Mouse (Mus musculus) left cerebral cortex, postnatal 36 days (tissue): ENCODE measurements around the gene D930048N14Rik. TPM values are rescaled to one million over a fixed set of nuclear protein-coding genes. Genes with fewer than 3 reads are reported as not detected.
"Not testable (repeated sequence)": the region's sequence is repeated elsewhere in the genome, so short reads cannot be mapped to it uniquely, and the experiment has no call there.

ENCODE experiments used
- DNase-seq, 2 experiments: peaks; one replicate each; pipeline ENCODE4 v3.0.0; 2021 to 2022; ENCODE audit warnings: low spot score in 2 of 2, mixed read lengths in 1 of 2
- intact Hi-C: fragments of 180-260 bp; cut with DNase I; formaldehyde crosslinking; loops from one replicate; pipeline ENCODE4 v1.15.1; 2025
- total RNA-seq, 2 experiments: library from RNA; stranded (reverse); gene quantifications; 2 replicates each; pipeline ENCODE4 v1.2.3; 2021

Gene D930048N14Rik
- total RNA-seq, 2 experiments from 2014 or later: 0.81 to 1.6 TPM

- intact Hi-C loops: no loop called here
- no peak for DNase-seq
These were observed 25.4 kb upstream of the D930048N14Rik start for GRCm38 (mm10) chr11:51625187-51625820.

GRCm38 (mm10) chr11:51627425-51627824 is 23.3 kb upstream of the D930048N14Rik start:
- DNase-seq: peak in 1 of 2 experiments; percentile 44
- intact Hi-C loops: no loop called here

- intact Hi-C loops: no loop called here
- DNase-seq: no peak
These were observed 22.8 kb upstream of the D930048N14Rik start for GRCm38 (mm10) chr11:51627907-51628306.

- peak; percentile 64 to 72 for DNase-seq
- intact Hi-C loops: no loop called here
These were observed 21.0 kb upstream of the D930048N14Rik start for GRCm38 (mm10) chr11:51629651-51630314.

GRCm38 (mm10) chr11:51632130-51632753 is 18.5 kb upstream of the D930048N14Rik start:
- intact Hi-C loops: no loop called here
- no peak for DNase-seq

GRCm38 (mm10) chr11:51633200-51633599 is 17.6 kb upstream of the D930048N14Rik start:
- DNase-seq, intact Hi-C loops: not testable (repeated sequence)

- no peak for DNase-seq
- intact Hi-C loops: no loop called here
These were observed 17.0 kb upstream of the D930048N14Rik start for GRCm38 (mm10) chr11:51633721-51634120.

GRCm38 (mm10) chr11:51635127-51635524 is 15.6 kb upstream of the D930048N14Rik start:
- intact Hi-C loops: loop anchor here (5.0 kb wide), 1 partner anchor 52 kb away; the partner anchor contains the start of gene 0610009B22Rik
- DNase-seq: no peak

- intact Hi-C loops: loop anchor here (5.0 kb wide), 1 partner anchor 52 kb away; the partner anchor contains the start of gene 0610009B22Rik
- DNase-seq: peak; percentile 95 to 97
These were observed 15.0 kb upstream of the D930048N14Rik start, which contains the start of gene Rmnd5b for GRCm38 (mm10) chr11:51635525-51636322. Rmnd5b (minus strand) TSS chr11:51635896.

- intact Hi-C loops: loop anchor here (5.0 kb wide), 1 partner anchor 51 kb away; the partner anchor contains the start of gene 0610009B22Rik
- peak in 1 of 2 experiments; percentile 52 for DNase-seq
These were observed 14.4 kb upstream of the D930048N14Rik start for GRCm38 (mm10) chr11:51636323-51636684.

GRCm38 (mm10) chr11:51637971-51638414 is 12.8 kb upstream of the D930048N14Rik start:
- intact Hi-C loops: loop anchor here (5.0 kb wide), 1 partner anchor 49 kb away; the partner anchor contains the start of gene 0610009B22Rik
- no peak for DNase-seq

- DNase-seq: no peak
- intact Hi-C loops: loop anchor here (5.0 kb wide), 1 partner anchor 49 kb away; the partner anchor contains the start of gene 0610009B22Rik
These were observed 12.3 kb upstream of the D930048N14Rik start for GRCm38 (mm10) chr11:51638497-51638896.

- intact Hi-C loops: no loop called here
- no peak for DNase-seq
These were observed 10.0 kb upstream of the D930048N14Rik start for GRCm38 (mm10) chr11:51640748-51641147.

GRCm38 (mm10) chr11:51643202-51643601 is 7.6 kb upstream of the D930048N14Rik start:
- DNase-seq: no peak
- intact Hi-C loops: no loop called here

- DNase-seq: no peak
- intact Hi-C loops: no loop called here
These were observed 7.0 kb upstream of the D930048N14Rik start for GRCm38 (mm10) chr11:51643761-51644160.

- no peak for DNase-seq
- intact Hi-C loops: no loop called here
These were observed 6.5 kb upstream of the D930048N14Rik start for GRCm38 (mm10) chr11:51644217-51644616.

GRCm38 (mm10) chr11:51645293-51645692 is 5.5 kb upstream of the D930048N14Rik start:
- intact Hi-C loops: no loop called here
- no peak for DNase-seq

- intact Hi-C loops: no loop called here
These were observed 4.5 kb upstream of the D930048N14Rik start for GRCm38 (mm10) chr11:51646245-51646644.

More at GRCm38 (mm10) chr11:51646245-51646644, 4.5 kb upstream of the D930048N14Rik start:
- no peak for DNase-seq
